Mouse (Mus musculus) embryonic fibroblast, embryonic 13.5 days (primary cell): ENCODE data around the gene Cyb5d1.

Source experiments
- CTCF ChIP-seq: IDR thresholded peaks from 2 replicates; pipeline ENCODE4 v1.5.1; 2011; ENCODE audit warnings: mild to moderate bottlenecking, control low read depth, low read length, moderate library complexity, borderline replicate concordance; ENCODE audit not compliant: insufficient read depth
- POLR2A ChIP-seq: IDR thresholded peaks from 2 replicates; pipeline ENCODE4 v1.6.1; 2011; ENCODE audit warnings: low read depth, mild to moderate bottlenecking, control low read depth, low read length, moderate library complexity

DNA sequence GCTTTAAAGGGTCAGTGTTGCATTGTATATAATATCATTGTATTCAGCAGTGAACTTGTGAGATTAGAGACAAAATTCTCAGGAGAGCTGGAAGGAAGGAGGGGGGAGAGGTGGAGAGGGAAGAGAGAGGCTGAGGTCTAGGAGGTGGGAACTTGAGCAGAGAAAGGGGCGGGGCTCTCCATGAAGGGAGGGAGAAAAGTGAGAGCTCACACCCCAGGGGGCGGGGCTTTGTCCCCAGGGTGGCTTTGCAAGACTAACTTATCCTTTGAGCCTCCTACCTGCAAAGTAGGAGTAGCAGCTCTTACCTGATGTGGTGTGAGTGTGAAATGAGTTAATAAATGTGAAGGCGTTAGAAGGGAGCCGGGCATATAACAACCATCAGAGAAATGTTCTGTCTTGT is 33.3 kb upstream of the Cyb5d1 start:
- TF ChIP-seq CTCF (no peak), POLR2A (no peak)
